29 mouse cellular contexts compared by ENCODE assay signal in the genomic region with DNA sequence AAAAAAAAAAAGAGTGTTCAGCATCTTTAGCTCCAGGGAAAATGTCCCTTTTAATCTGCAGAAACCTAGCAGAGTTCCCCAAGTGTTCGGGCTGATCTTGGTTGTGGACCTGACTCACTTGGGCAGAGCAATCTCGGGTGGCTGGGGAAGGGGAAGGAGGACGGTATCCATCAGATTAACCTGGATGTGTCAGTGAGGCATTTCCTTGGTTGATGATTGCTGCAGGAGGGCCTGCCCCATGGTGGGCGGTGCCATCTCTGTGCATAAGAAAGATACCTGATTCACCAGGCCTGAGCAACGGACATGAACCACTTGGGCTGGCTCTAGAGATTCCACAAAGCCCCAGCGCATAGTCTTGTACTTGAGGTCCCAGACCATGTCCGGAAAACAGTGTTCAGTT. TPM values are rescaled to one million over a fixed set of nuclear protein-coding genes. Genes with fewer than 3 reads are reported as not detected.
DNase-seq lines count a peak whose midpoint lies in the region; ATAC-seq lines count a peak whose summit lies in the region.
"Had no signal": no experiment of that assay in that cellular context is flagged by ENCODE, and none has a peak within 500 bp of the region (broad histone marks: within the 10 kb centered on the region; RNA-seq: fewer than 3 reads in every experiment).

No protein-coding gene starts in this region.

- DNase-seq in heart, adult 11 months = peak; percentile 73
- DNase-seq in testis, postnatal 14 days (ENCODE audit: low spot score) = peak; percentile 3
- no peak for DNase-seq in testis, postnatal 10 days (ENCODE audit: low spot score)
- DNase-seq in cerebellum, adult 8-10 months = no peak
- DNase-seq: adrenal gland, adult 8-10 months; adrenal gland, postnatal 25 days; cerebellum, adult 11-12 months; cerebellum, adult 9-10 months; cerebellum, postnatal 14 days; forebrain, postnatal 0 days; gastrocnemius, adult 2 months; gastrocnemius, postnatal 14 days; heart, adult 2 months; heart, postnatal 10 days; heart, postnatal 36 days had no signal

- 53% methylated on average over 7 of the region's 7 CpGs for WGBS in heart, embryonic 12.5 days

- H3K9me3 ChIP-seq in heart, embryonic 12.5 days (replicated peaks) = no peaks in the 10 kb centered on the region
- H3K9me3 ChIP-seq: embryonic facial prominence, embryonic 12.5 days; embryonic facial prominence, embryonic 15.5 days; heart, embryonic 10.5 days; heart, embryonic 15.5 days; hindbrain, embryonic 10.5 days; hindbrain, embryonic 13.5 days; intestine, embryonic 15.5 days had no signal

- no peak overlapping the region for H3K4me2 ChIP-seq in heart, embryonic 12.5 days
- H3K4me2 ChIP-seq: embryonic facial prominence, embryonic 12.5 days; embryonic facial prominence, embryonic 15.5 days; heart, embryonic 15.5 days; hindbrain, embryonic 13.5 days; intestine, embryonic 15.5 days had no signal

- ATAC-seq in heart, embryonic 12.5 days (ENCODE audit: insufficient number of reproducible peaks, low FRiP score) = no peak
- ATAC-seq in common myeloid progenitor, adult 5-6 weeks (replicated peaks; ENCODE audit: low read depth, poor library complexity, severe bottlenecking) = 0 out of 2 replicates have a peak, but pooled peaks have one; percentile 21
- no peak for ATAC-seq in megakaryocyte-erythroid progenitor cell, adult 5-6 weeks (replicated peaks; ENCODE audit: low FRiP score, low TSS enrichment, poor library complexity, severe bottlenecking)
- ATAC-seq: CD4-positive, CD25-positive, alpha-beta regulatory T cell, adult 4 months; forebrain, embryonic 14.5 days; forebrain, postnatal 0 days; hindbrain, embryonic 16.5 days; intestine, embryonic 15.5 days; Patski had no signal

- H3K27me3 ChIP-seq in heart, embryonic 12.5 days (replicated peaks) = 0 out of 2 replicates have a peak, but pooled peaks cover 3% of the 10 kb centered on the region
- H3K27me3 ChIP-seq: embryonic facial prominence, embryonic 12.5 days; embryonic facial prominence, embryonic 15.5 days; heart, embryonic 15.5 days; hindbrain, embryonic 13.5 days; intestine, embryonic 15.5 days had no signal

- H3K9ac ChIP-seq in heart, embryonic 12.5 days = no peak overlapping the region
- H3K9ac ChIP-seq: embryonic facial prominence, embryonic 12.5 days; embryonic facial prominence, embryonic 15.5 days; forebrain, postnatal 0 days; heart, embryonic 15.5 days; hindbrain, embryonic 13.5 days; intestine, embryonic 15.5 days had no signal

- H3K4me1 ChIP-seq in heart, embryonic 12.5 days (replicated peaks) = peaks cover 8% of the 10 kb centered on the region; the same call in 1 of the 2 replicates
- H3K4me1 ChIP-seq: embryonic facial prominence, embryonic 12.5 days; heart, embryonic 10.5 days had no signal

- H3K4me3 ChIP-seq in heart, embryonic 12.5 days = no peak overlapping the region
- H3K4me3 ChIP-seq: embryonic facial prominence, embryonic 12.5 days; embryonic facial prominence, embryonic 15.5 days; gastrocnemius, adult 2 months; heart, adult 2 months; heart, embryonic 10.5 days; heart, embryonic 15.5 days; hindbrain, embryonic 10.5 days; hindbrain, embryonic 13.5 days; intestine, embryonic 15.5 days had no signal

- no peaks in the 10 kb centered on the region for H3K36me3 ChIP-seq in heart, embryonic 12.5 days
- H3K36me3 ChIP-seq: embryonic facial prominence, embryonic 12.5 days; embryonic facial prominence, embryonic 15.5 days; heart, embryonic 10.5 days; heart, embryonic 15.5 days; hindbrain, embryonic 10.5 days; hindbrain, embryonic 13.5 days; intestine, embryonic 15.5 days had no signal

- H3K27ac ChIP-seq in heart, embryonic 12.5 days (ENCODE audit: poor library complexity, severe bottlenecking) = no peak overlapping the region
- H3K27ac ChIP-seq: embryonic facial prominence, embryonic 12.5 days; embryonic facial prominence, embryonic 15.5 days; gastrocnemius, adult 2 months; heart, adult 2 months; heart, embryonic 10.5 days; heart, embryonic 15.5 days; hindbrain, embryonic 10.5 days; hindbrain, embryonic 13.5 days; intestine, embryonic 15.5 days had no signal

RNA-seq across cellular contexts. Expression of a gene that starts 36.9 kb away (rescaled TPM):
- polyA plus RNA-seq in heart, embryonic 12.5 days (2016; fragmentation: Nextera tagmentation; extraction: Ambion mirVana) = 24.2 and 26.6 TPM in 2 replicates
- 37.4 and 43.0 TPM in 2 replicates for total RNA-seq in common myeloid progenitor, adult 5-6 weeks (2017)
- 39.0 and 39.5 TPM in 2 replicates for total RNA-seq in megakaryocyte-erythroid progenitor cell, adult 5-6 weeks (2014; fragmentation: Nextera tagmentation)
- 31.1 and 44.6 TPM in 2 replicates for total RNA-seq in megakaryocyte-erythroid progenitor cell, adult 5-6 weeks (2017)

Comparison
In these comparisons a context has a peak if more than half of its experiments do, and no peak if none do; other contexts are left out.
1. DNase-seq: peak in heart, adult 11 months (single experiment) and testis, postnatal 14 days (single experiment); none in testis, postnatal 10 days (single experiment) and cerebellum, adult 8-10 months (single experiment).